Mouse (Mus musculus) cortical plate, adult 2 months (tissue): Measurements from ENCODE around the gene Uggt1. TPM values are rescaled to one million over a fixed set of nuclear protein-coding genes. Genes with fewer than 3 reads are reported as not detected.

Source experiments
- H3K27ac ChIP-seq: fragments of 200-500 bp; 2 replicates; pipeline ENCODE4 v1.5.1; 2012; ENCODE audit warnings: low read length, control low read depth, inconsistent platforms; ENCODE audit not compliant: insufficient read depth
- H3K4me1 ChIP-seq: fragments of 200-500 bp; 2 replicates; pipeline ENCODE4 v1.6.1; 2011; ENCODE audit warnings: low read length; ENCODE audit not compliant: control insufficient read depth, insufficient read depth
- H3K4me3 ChIP-seq: fragments of 200-500 bp; 2 replicates; pipeline ENCODE4 v1.5.1; 2011; ENCODE audit warnings: mild to moderate bottlenecking, low read length, control low read depth; ENCODE audit not compliant: insufficient read depth
- CTCF ChIP-seq: fragments of 200-500 bp; IDR thresholded peaks from 2 replicates; pipeline ENCODE4 v1.5.1; 2011; ENCODE audit warnings: mild to moderate bottlenecking, control low read depth, low read length; ENCODE audit not compliant: insufficient read depth; ENCODE audit errors: extremely low read depth
- POLR2A ChIP-seq: fragments of 200-500 bp; IDR thresholded peaks from 2 replicates; pipeline ENCODE4 v1.6.1; 2011; ENCODE audit warnings: mild to moderate bottlenecking, low read length, control low read depth; ENCODE audit not compliant: insufficient read depth; ENCODE audit errors: extremely low read depth
- polyA plus RNA-seq: library from polyadenylated mRNA; depleted of rRNA; stranded (reverse); fragments of >200 nt; gene quantifications from 2 replicates; pipeline ENCODE4 v1.2.3, GENCODE M21; 2012

Gene Uggt1
- polyA plus RNA-seq, 1 experiment = 25.1 TPM

DNA sequence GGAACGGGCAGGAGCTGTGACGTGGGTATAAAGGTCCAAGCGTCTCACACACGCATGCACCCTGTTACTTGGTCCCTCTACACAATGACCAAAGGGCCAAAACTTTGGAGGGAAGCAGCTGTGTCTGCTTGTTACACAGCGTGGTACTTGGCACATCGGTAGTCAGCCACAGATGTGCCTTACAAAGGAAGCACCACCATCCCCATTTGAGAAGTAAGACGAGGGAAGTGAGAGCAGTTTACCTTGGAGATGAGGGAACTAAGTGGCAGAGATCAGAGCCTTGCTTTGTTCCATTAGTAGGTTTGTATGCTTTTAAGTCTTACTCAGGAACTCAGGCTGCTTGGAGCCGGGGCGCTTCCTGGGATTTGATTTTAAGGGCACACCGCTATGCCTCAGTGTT, 5.1 kb downstream of the Uggt1 start:
- no peak overlapping the region for H3K27ac ChIP-seq
- H3K4me1 ChIP-seq = peaks cover 3% of the 10 kb centered on the region; the same call in 1 of the 2 replicates
- TF ChIP-seq POLR2A (no peak), CTCF (no peak)
- H3K4me3 ChIP-seq = no peak overlapping the region

DNA sequence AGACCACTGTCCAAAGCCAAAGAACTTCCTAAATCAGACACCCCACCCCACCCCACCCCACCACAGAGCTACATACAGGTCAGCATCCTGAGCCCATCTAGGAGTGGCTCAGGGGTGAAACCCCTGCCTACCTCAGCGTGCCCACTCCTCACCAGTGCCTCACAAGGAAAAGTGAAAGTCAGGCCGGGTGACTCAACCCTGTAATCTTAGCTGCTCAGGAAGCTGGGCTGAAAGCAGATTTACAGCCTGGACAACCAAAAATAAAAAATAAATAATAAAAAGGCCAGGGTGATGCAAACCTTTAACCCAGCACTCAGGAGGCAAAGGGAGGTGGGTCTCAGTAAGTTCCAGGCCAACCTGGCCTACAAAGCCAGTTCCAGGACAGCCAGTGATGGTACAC, 8.7 kb downstream of the Uggt1 start:
- no peaks in the 10 kb centered on the region; the same call in 1 of the 2 replicates for H3K4me1 ChIP-seq
- no peak for TF ChIP-seq POLR2A
- TF ChIP-seq CTCF = no peak

DNA sequence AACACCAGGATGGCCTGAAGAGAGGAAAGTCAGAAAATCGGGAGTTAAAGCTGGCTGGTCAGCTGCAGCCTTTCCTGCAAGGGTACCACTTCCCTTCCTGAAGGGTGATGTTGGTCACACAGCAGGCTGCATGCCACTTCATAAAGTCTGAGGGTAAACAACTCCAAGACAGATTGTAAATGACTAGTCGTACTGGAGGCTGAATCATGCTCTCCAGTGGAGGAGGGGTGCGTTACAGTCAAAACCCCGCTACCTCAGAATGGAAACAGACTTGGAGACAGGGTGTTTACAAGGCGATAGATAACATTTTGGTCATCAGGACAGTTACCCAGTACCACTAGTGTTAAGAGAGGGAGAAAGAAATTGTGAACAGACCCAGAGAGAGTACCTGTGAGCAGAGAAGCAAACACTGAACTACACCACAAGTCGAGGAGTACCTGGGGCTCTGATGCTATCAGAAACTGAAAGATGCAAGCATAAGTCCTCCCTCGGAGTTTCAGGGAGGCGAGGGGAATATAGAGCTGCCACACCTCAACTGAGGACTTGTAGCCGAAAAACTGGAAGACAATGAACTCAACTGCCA, 9.4 kb downstream of the Uggt1 start:
- H3K27ac ChIP-seq = no peak overlapping the region
- no peak for TF ChIP-seq POLR2A
- no peak for TF ChIP-seq CTCF
- no peak overlapping the region for H3K4me3 ChIP-seq
- no peaks in the 10 kb centered on the region; the same call in 1 of the 2 replicates for H3K4me1 ChIP-seq

More for the DNA sequence above, 8.7 kb downstream of the Uggt1 start:
- no peak overlapping the region for H3K27ac ChIP-seq
- H3K4me3 ChIP-seq = no peak overlapping the region

DNA sequence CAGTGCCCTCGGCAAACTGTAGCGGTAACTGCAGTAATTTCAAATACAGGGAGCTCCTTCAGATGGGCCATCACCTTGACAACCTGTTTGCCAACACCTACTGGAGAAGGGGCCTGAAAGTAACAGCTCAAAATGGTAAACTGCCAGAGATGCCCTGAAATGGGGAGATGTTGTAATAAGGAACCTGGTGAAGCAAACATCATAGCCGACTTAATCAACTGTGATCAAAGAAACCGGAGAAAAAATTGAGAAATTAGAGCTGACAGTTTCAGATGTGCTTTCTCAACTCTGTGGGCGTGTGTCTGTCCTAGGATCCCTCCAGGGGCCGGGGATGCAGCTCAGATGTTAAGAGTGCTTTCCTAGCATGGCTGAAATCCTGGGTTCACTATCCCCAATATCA, 11.3 kb downstream of the Uggt1 start:
- TF ChIP-seq POLR2A (no peak), CTCF (no peak)
- H3K4me1 ChIP-seq = no peaks in the 10 kb centered on the region
- H3K27ac ChIP-seq = no peak overlapping the region
- H3K4me3 ChIP-seq = no peak overlapping the region

DNA sequence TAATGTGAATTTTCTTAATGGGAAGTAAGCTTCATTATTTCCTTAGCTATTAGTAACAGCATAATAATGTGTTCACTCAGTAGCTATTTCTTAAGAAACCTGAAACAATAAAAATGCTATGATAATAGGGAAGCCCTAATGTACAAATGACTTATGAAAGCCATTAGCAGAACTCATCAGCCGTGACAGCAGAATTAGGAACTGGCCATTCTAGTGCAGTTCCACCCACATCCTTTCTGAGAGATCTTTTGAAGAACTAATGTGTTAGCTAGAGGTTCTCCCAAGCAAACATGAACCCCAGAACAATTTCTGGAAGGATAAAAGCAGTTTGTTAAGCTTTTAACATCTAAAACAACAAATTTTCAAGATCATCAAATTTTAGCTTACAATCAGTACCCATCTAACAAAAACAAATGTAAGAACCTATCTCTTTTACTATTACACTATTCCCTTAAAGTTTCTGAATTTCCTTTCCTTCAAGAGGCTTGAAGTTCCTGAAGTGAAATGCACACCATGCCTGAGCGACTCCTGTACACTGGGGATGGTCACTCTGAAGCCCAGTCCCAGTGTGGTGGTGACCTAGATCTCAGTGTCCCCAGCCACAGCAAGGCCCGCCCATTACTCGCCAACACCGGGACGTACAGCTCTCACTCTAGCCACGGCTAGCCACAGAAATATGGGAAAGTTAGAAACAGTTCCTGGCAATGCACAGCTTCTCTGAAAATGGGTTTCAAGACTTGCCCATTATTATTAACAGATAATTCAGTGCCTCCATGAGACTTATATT, 13.4 kb downstream of the Uggt1 start:
- no peak overlapping the region for H3K4me3 ChIP-seq
- no peaks in the 10 kb centered on the region for H3K4me1 ChIP-seq
- no peak for TF ChIP-seq POLR2A
- no peak for TF ChIP-seq CTCF
- no peak overlapping the region for H3K27ac ChIP-seq

DNA sequence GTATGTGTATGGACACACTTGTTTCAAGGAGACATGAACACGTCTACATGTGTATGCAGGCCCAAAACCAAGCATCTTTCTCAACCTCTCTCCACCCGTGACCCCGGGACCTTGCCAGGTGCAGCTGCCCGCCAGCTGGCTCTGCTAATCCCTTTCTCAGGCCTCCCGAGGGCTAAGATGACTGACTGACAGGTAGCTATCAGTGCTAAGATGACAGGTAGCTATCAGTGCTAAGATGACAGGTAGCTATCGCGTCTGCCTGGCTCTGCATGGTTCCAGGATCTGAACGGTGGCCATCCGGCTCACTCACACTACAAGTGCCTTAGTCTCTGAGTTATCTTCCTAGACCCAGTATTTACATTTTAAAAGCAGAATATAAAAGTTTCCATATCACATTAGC, 16.1 kb downstream of the Uggt1 start:
- no peaks in the 10 kb centered on the region for H3K4me1 ChIP-seq
- H3K27ac ChIP-seq = no peak overlapping the region
- TF ChIP-seq POLR2A = no peak
- TF ChIP-seq CTCF = no peak
- no peak overlapping the region for H3K4me3 ChIP-seq

DNA sequence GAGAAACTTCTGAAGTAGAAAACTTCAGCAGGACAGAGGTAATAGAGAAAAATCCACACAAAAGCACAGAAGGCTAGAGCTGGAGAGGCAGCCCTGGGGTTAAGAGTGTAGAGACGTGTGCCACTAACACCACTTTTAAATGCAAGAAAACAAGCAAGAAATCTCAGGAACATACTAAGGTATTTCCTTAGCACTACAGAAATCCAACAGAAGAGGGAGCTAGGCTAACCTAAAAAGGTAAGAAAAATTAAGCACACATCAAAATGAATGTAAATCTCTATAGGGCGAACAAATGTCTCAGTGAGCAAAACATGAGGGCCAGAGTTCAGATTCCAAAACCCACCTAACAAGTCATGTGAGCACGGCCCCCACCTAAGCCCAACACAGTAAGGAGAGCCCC, 19.9 kb downstream of the Uggt1 start:
- TF ChIP-seq POLR2A = no peak
- no peak for TF ChIP-seq CTCF
- H3K27ac ChIP-seq = no peak overlapping the region
- no peaks in the 10 kb centered on the region for H3K4me1 ChIP-seq
- no peak overlapping the region for H3K4me3 ChIP-seq

DNA sequence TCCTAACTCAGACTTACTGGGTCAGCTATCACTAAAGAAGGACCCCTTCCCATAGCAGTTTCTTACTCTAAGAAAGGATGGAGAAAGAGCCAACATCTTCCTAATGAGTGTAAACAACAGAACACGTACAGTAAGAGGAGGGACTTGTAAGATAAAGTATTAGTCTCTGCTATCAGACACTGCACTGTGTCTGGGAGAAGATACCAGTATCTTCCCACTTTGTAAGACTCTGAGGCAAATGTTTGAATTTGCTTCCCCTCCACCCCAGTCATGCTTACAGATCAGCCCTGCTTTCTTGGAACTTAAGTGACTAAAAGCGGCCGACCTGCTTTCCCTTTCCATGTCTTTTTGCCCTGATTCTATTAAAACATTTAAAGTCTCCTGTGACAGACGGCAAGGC, 30.2 kb downstream of the Uggt1 start:
- no peaks in the 10 kb centered on the region for H3K4me1 ChIP-seq
- no peak overlapping the region for H3K27ac ChIP-seq
- TF ChIP-seq POLR2A = no peak
- TF ChIP-seq CTCF = no peak
- no peak overlapping the region for H3K4me3 ChIP-seq

DNA sequence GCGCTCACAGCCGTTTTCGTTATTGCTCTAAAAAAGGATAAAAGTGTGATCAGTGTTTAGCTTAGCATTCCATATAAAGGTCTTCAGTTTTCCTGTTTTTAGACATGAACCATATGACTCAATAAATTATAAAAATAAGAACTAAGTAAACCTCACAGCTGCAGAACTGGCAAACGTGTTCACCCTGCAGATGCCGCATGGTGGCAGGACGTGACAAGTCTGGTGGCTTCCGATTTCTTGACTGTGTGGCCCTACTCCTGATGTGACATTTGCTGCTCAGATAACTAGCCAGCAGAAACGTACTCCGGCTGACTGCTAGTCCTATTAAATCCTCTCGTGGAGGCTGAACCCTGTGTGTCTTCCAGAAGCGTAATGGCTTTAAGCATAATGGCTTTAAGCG, 42.8 kb downstream of the Uggt1 start:
- TF ChIP-seq CTCF = no peak
- no peak for TF ChIP-seq POLR2A
- Histone ChIP-seq H3K27ac (no peak overlapping the region), H3K4me1 (no peaks in the 10 kb centered on the region), H3K4me3 (no peak overlapping the region)

DNA sequence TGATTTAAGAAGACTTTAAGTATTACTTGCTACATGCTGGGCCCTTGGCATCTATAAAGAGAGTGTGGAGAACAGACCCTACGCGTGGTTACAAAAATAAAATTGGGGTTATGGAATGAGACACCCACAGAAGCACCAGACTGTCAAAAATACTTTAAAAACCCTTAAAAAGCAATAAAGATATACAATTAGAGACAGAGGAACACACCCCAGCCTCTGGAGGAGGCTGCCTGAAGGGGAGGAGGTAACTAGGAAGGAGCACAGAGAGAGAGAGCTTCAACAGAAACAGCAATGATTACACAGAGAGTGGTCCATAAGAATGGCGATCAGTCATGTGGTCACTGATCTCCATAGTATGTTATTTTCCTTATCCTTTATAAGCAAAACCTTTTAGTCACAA, 50.0 kb downstream of the Uggt1 start:
- Histone ChIP-seq H3K4me3 (no peak overlapping the region), H3K4me1 (0 out of 2 replicates have a peak, but pooled peaks cover 2% of the 10 kb centered on the region), H3K27ac (no peak overlapping the region)
- TF ChIP-seq POLR2A (no peak), CTCF (no peak)
